Mouse (Mus musculus) liver, embryonic 14.5 days (tissue): ENCODE data around the gene Fbxw11. TPM values are rescaled to one million over a fixed set of nuclear protein-coding genes. Genes with fewer than 3 reads are reported as not detected.

Source experiments
- ATAC-seq: fragments of 200-750 bp; cut with Nextera tagmentation; 2 replicates; pipeline ENCODE4 v1.8.0; 2017; ENCODE audit warnings: moderate number of reproducible peaks, mild to moderate bottlenecking, moderate library complexity; ENCODE audit not compliant: insufficient read depth
- DNase-seq, 3 experiments: peaks; one replicate each; pipeline ENCODE4 v3.0.0-alpha.2; 2012 to 2013; ENCODE audit warnings: low read depth in 3 of 3, low spot score in 3 of 3
- H3K27ac ChIP-seq: fragments of 300-500 bp; sonication (generic); 2 replicates; pipeline ENCODE4 v1.5.1; 2014; ENCODE audit warnings: moderate library complexity, mild to moderate bottlenecking, control low read depth, inconsistent platforms
- H3K27me3 ChIP-seq: fragments of 300-500 bp; sonication (generic); 2 replicates; pipeline ENCODE4 v1.6.1; 2014; ENCODE audit warnings: mild to moderate bottlenecking, low read length, moderate library complexity; ENCODE audit not compliant: control insufficient read depth, insufficient read depth
- H3K36me3 ChIP-seq: fragments of 300-500 bp; sonication (generic); replicated peaks from 2 replicates; pipeline ENCODE4 v1.6.1; 2014; ENCODE audit warnings: low read depth; ENCODE audit not compliant: control insufficient read depth, insufficient read depth
- H3K4me1 ChIP-seq, 2 experiments: fragments of 200-500 bp in 1 of 2; fragments of 300-500 bp in 1 of 2; sonication (generic) in 1 of 2; replicated peaks; 2 replicates each; pipeline ENCODE4 v1.6.1; 2012 to 2014; ENCODE audit warnings: antibody characterized with exemption in 1 of 2, inconsistent platforms in 1 of 2, low read length in 1 of 2; ENCODE audit not compliant: control insufficient read depth in 2 of 2, insufficient read depth in 2 of 2
- H3K4me2 ChIP-seq: fragments of 300-500 bp; sonication (generic); 2 replicates; pipeline ENCODE4 v1.6.1; 2014; ENCODE audit warnings: low read depth, mild to moderate bottlenecking, control low read depth, moderate library complexity
- H3K4me3 ChIP-seq, 2 experiments: fragments of 200-500 bp in 1 of 2; fragments of 300-500 bp in 1 of 2; sonication (generic) in 1 of 2; 2 replicates each; pipeline ENCODE4 v1.5.1; 2012 to 2014; ENCODE audit warnings: low read depth in 2 of 2, low read length in 2 of 2, mild to moderate bottlenecking in 2 of 2, control low read depth in 1 of 2, inconsistent platforms in 1 of 2, moderate library complexity in 1 of 2; ENCODE audit not compliant: insufficient read depth in 1 of 2
- H3K9ac ChIP-seq: fragments of 300-500 bp; sonication (generic); replicated peaks from 2 replicates; pipeline ENCODE4 v1.6.1; 2014; ENCODE audit warnings: mild to moderate bottlenecking, control low read depth, moderate library complexity
- H3K9me3 ChIP-seq: fragments of 300-500 bp; sonication (generic); 2 replicates; pipeline ENCODE4 v1.6.1; 2016; ENCODE audit warnings: low read length, mixed read lengths; ENCODE audit not compliant: control insufficient read depth
- CTCF ChIP-seq: IDR thresholded peaks from 2 replicates; pipeline ENCODE4 v1.5.1; 2016; ENCODE audit warnings: antibody characterized with exemption, low read depth, control low read depth
- EP300 ChIP-seq: IDR thresholded peaks from 2 replicates; pipeline ENCODE4 v1.6.1; 2016; ENCODE audit warnings: antibody characterized with exemption, low read depth
- WGBS: fragments of 180-500 bp; shearing (Covaris S2); extraction: QIAGEN DNeasy Blood & Tissue Kit; methylation state at CpG from one replicate; pipeline ENCODE4 v1.1.7; 2014; ENCODE audit not compliant: insufficient replicate concordance; 5-methylcytosine and 5-hydroxymethylcytosine counted together
- polyA plus RNA-seq, 2 experiments: library from polyadenylated mRNA; depleted of rRNA in 1 of 2; stranded (reverse) in 1 of 2; unstranded in 1 of 2; fragments of >200 nt; fragmentation: Nextera tagmentation in 1 of 2; extraction: Ambion mirVana in 1 of 2; gene quantifications; 2 replicates each; pipeline versions ENCODE4 v1.2.1 to v1.2.3; 2012 to 2014

Gene Fbxw11
- polyA plus RNA-seq, 2 experiments: 10.9 to 13.9 TPM

- Histone ChIP-seq H3K27me3 (no peaks in the 10 kb centered on the region), H3K4me3 (no peak overlapping the region), H3K9ac (no peak overlapping the region), H3K27ac (no peak overlapping the region), H3K9me3 (no peaks in the 10 kb centered on the region), H3K36me3 (no peaks in the 10 kb centered on the region), H3K4me1 (peaks cover 2 to 10% of the 10 kb centered on the region in 2 experiments; a peak in 3 of 4 replicates), H3K4me2 (no peak overlapping the region)
- TF ChIP-seq EP300 (no peak), CTCF (no peak)
- WGBS: 49% methylated on average over 4 of the region's 4 CpGs
- ATAC-seq: no peak
- DNase-seq: no peak
Measured at GRCm38 (mm10) chr11:32629713-32630211, 12.8 kb upstream of the Fbxw11 start.

GRCm38 (mm10) chr11:32632671-32633070 lies 9.9 kb upstream of the Fbxw11 start:
- Histone ChIP-seq H3K9me3 (no peaks in the 10 kb centered on the region), H3K4me2 (no peak overlapping the region), H3K27ac (no peak overlapping the region), H3K4me3 (no peak overlapping the region), H3K36me3 (no peaks in the 10 kb centered on the region), H3K4me1 (peaks cover 2 to 15% of the 10 kb centered on the region in 2 experiments), H3K9ac (no peak overlapping the region), H3K27me3 (no peaks in the 10 kb centered on the region)
- 84% methylated on average over 5 of the region's 5 CpGs for WGBS
- DNase-seq: no peak
- ATAC-seq: no peak
- TF ChIP-seq EP300: no peak
- TF ChIP-seq CTCF: no peak

GRCm38 (mm10) chr11:32633542-32633941 lies 9.0 kb upstream of the Fbxw11 start:
- Histone ChIP-seq H3K4me3 (no peak overlapping the region), H3K4me2 (no peak overlapping the region), H3K27me3 (no peaks in the 10 kb centered on the region), H3K27ac (no peak overlapping the region), H3K4me1 (peaks cover 2 to 17% of the 10 kb centered on the region in 2 experiments), H3K9me3 (no peaks in the 10 kb centered on the region), H3K36me3 (no peaks in the 10 kb centered on the region), H3K9ac (no peak overlapping the region)
- no peak for TF ChIP-seq EP300
- peak; percentile 58 for TF ChIP-seq CTCF
- DNase-seq (no peak), ATAC-seq (no peak)
- WGBS: 64% methylated on average over 3 of the region's 3 CpGs

GRCm38 (mm10) chr11:32634143-32634542 lies 8.4 kb upstream of the Fbxw11 start:
- Histone ChIP-seq H3K4me2 (no peak overlapping the region), H3K36me3 (no peaks in the 10 kb centered on the region), H3K27me3 (no peaks in the 10 kb centered on the region), H3K27ac (no peak overlapping the region), H3K4me3 (no peak overlapping the region), H3K9me3 (no peaks in the 10 kb centered on the region), H3K4me1 (peaks cover 2 to 17% of the 10 kb centered on the region in 2 experiments), H3K9ac (no peak overlapping the region)
- TF ChIP-seq EP300: no peak
- TF ChIP-seq CTCF: no peak
- DNase-seq (no peak), ATAC-seq (peak; percentile 37; the same call in 1 of the 2 replicates)
- WGBS: 29% methylated on average over 2 of the region's 2 CpGs

GRCm38 (mm10) chr11:32634842-32635241 lies 7.7 kb upstream of the Fbxw11 start:
- no peaks in the 10 kb centered on the region for H3K36me3 ChIP-seq
- WGBS: 42% methylated on average over 2 of the region's 2 CpGs
- no peaks in the 10 kb centered on the region for H3K27me3 ChIP-seq
- no peaks in the 10 kb centered on the region for H3K9me3 ChIP-seq
- H3K4me2 ChIP-seq: no peak overlapping the region
- no peak for DNase-seq
- H3K9ac ChIP-seq: no peak overlapping the region
- H3K27ac ChIP-seq: no peak overlapping the region
- TF ChIP-seq CTCF: no peak
- peak; percentile 16; the same call in 1 of the 2 replicates for TF ChIP-seq EP300
- H3K4me3 ChIP-seq: no peak overlapping the region
- H3K4me1 ChIP-seq: peaks cover 2 to 17% of the 10 kb centered on the region in 2 experiments
- ATAC-seq: peak; percentile 65; the same call in 1 of the 2 replicates
